Mouse (Mus musculus) embryonic facial prominence, embryonic 14.5 days (tissue): ENCODE measurements around the gene Os9. TPM values are rescaled to one million over a fixed set of nuclear protein-coding genes. Genes with fewer than 3 reads are reported as not detected.
A peak's percentile ranks its signal among the peaks of the same experiment; 100 is the strongest.
"Not testable (repeated sequence)": the region's sequence is repeated elsewhere in the genome, so short reads cannot be mapped to it uniquely, and the experiment has no call there.

Source experiments
- ATAC-seq: fragments of 200-750 bp; cut with Nextera tagmentation; 2 replicates; pipeline ENCODE4 v1.8.0; 2017; ENCODE audit warnings: low read depth, moderate number of reproducible peaks, moderate TSS enrichment
- DNase-seq: peaks from one replicate; pipeline ENCODE4 v3.0.0-alpha.2; 2015; ENCODE audit warnings: low spot score
- H3K27ac ChIP-seq: fragments of 300-500 bp; sonication (generic); replicated peaks from 2 replicates; pipeline ENCODE4 v1.5.1; 2014; ENCODE audit warnings: low read depth, mild to moderate bottlenecking, low read length, moderate library complexity
- H3K27me3 ChIP-seq: fragments of 300-500 bp; sonication (generic); replicated peaks from 2 replicates; pipeline ENCODE4 v1.6.1; 2014; ENCODE audit warnings: low read length; ENCODE audit not compliant: control insufficient read depth, insufficient read depth
- H3K36me3 ChIP-seq: fragments of 300-500 bp; sonication (generic); 2 replicates; pipeline ENCODE4 v1.6.1; 2014; ENCODE audit warnings: low read length, mixed read lengths; ENCODE audit not compliant: control insufficient read depth, insufficient read depth
- H3K4me1 ChIP-seq: fragments of 300-500 bp; sonication (generic); 2 replicates; pipeline ENCODE4 v1.6.1; 2014; ENCODE audit warnings: antibody characterized with exemption, low read length; ENCODE audit not compliant: control insufficient read depth, insufficient read depth
- H3K4me2 ChIP-seq: fragments of 300-500 bp; sonication (generic); 2 replicates; pipeline ENCODE4 v1.6.1; 2014; ENCODE audit warnings: low read depth, mild to moderate bottlenecking, low read length, moderate library complexity, mixed read lengths
- H3K4me3 ChIP-seq: fragments of 300-500 bp; sonication (generic); 2 replicates; pipeline ENCODE4 v1.5.1; 2014; ENCODE audit warnings: low read depth, mild to moderate bottlenecking, low read length
- H3K9ac ChIP-seq: fragments of 300-500 bp; sonication (generic); 2 replicates; pipeline ENCODE4 v1.6.1; 2014; ENCODE audit warnings: low read depth, mild to moderate bottlenecking, low read length, moderate library complexity, mixed read lengths
- H3K9me3 ChIP-seq: fragments of 300-500 bp; sonication (generic); 2 replicates; pipeline ENCODE4 v1.6.1; 2016; ENCODE audit warnings: low read length; ENCODE audit not compliant: control insufficient read depth
- WGBS: fragments of 180-500 bp; shearing (Covaris S2); extraction: QIAGEN DNeasy Blood & Tissue Kit; methylation state at CpG from one replicate; pipeline ENCODE4 v1.1.7; 2014; 5-methylcytosine and 5-hydroxymethylcytosine counted together
- polyA plus RNA-seq: library from polyadenylated mRNA; unstranded; fragments of >200 nt; fragmentation: Nextera tagmentation; extraction: Ambion mirVana; gene quantifications from 2 replicates; pipeline ENCODE4 v1.2.1, GENCODE M21; 2014

The Os9 gene
- polyA plus RNA-seq, 1 experiment from 2014 or later, result 59.3 TPM

- no peak overlapping the region for H3K27ac ChIP-seq
- H3K4me2 ChIP-seq, result no peak overlapping the region
- no peaks in the 10 kb centered on the region for H3K9me3 ChIP-seq
- H3K4me1 ChIP-seq, result no peaks in the 10 kb centered on the region
- WGBS, result 77% methylated on average over 11 of the region's 11 CpGs
- no peaks in the 10 kb centered on the region for H3K36me3 ChIP-seq
- H3K4me3 ChIP-seq, result no peak overlapping the region
- DNase-seq (no peak), ATAC-seq (no peak)
- no peak overlapping the region for H3K9ac ChIP-seq
- no peaks in the 10 kb centered on the region for H3K27me3 ChIP-seq
Observed at GRCm38 (mm10) chr10:127140971-127141370, 20.0 kb upstream of the Os9 start.

GRCm38 (mm10) chr10:127138328-127139141, 17.6 kb upstream of the Os9 start:
- no peak for ATAC-seq
- H3K27me3 ChIP-seq, result no peaks in the 10 kb centered on the region
- no peak for DNase-seq
- H3K27ac ChIP-seq, result no peak overlapping the region
- H3K4me3 ChIP-seq, result no peak overlapping the region
- no peaks in the 10 kb centered on the region for H3K9me3 ChIP-seq
- no peaks in the 10 kb centered on the region for H3K4me1 ChIP-seq
- H3K36me3 ChIP-seq, result no peaks in the 10 kb centered on the region
- no peak overlapping the region for H3K9ac ChIP-seq
- 85% methylated on average over 18 of the region's 18 CpGs for WGBS
- no peak overlapping the region for H3K4me2 ChIP-seq

GRCm38 (mm10) chr10:127137896-127138295, 17.0 kb upstream of the Os9 start:
- Histone ChIP-seq H3K9ac (no peak overlapping the region), H3K27ac (no peak overlapping the region), H3K36me3 (no peaks in the 10 kb centered on the region), H3K9me3 (no peaks in the 10 kb centered on the region), H3K4me2 (no peak overlapping the region), H3K27me3 (no peaks in the 10 kb centered on the region), H3K4me3 (no peak overlapping the region), H3K4me1 (no peaks in the 10 kb centered on the region)
- no peak for DNase-seq
- no peak for ATAC-seq
- 88% methylated on average over 3 of the region's 3 CpGs for WGBS

DNA sequence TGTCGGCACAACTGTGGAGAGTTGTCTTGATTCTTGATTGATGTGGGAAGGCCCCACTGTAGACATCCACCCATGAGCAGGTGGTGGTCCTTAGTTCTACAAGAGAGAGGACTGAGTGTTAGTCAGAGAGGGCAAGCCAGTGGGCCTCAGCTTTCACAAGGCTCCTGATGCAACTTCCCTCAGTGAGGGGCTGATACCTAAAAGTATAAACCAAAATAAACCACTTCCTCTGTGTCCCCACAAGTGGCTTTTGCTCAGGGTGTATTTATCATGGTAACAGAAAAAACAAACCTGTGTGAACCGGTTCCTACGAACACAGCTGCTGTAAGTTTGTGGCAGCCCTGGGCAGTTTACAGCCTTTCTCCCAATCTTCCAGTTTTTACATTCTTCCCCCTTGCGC, 15.6 kb upstream of the Os9 start:
- Histone ChIP-seq H3K4me3 (no peak overlapping the region), H3K9ac (no peak overlapping the region), H3K27ac (no peak overlapping the region), H3K9me3 (no peaks in the 10 kb centered on the region), H3K4me2 (no peak overlapping the region), H3K27me3 (no peaks in the 10 kb centered on the region), H3K36me3 (no peaks in the 10 kb centered on the region), H3K4me1 (no peaks in the 10 kb centered on the region)
- no peak for DNase-seq
- ATAC-seq, result no peak
- WGBS, result 77% methylated on average over 4 of the region's 4 CpGs

GRCm38 (mm10) chr10:127135118-127135836, 14.3 kb upstream of the Os9 start:
- H3K4me2 ChIP-seq, result no peak overlapping the region
- no peaks in the 10 kb centered on the region for H3K27me3 ChIP-seq
- peak overlapping the region; percentile 34; the same call in 1 of the 2 replicates for H3K9ac ChIP-seq
- no peaks in the 10 kb centered on the region for H3K4me1 ChIP-seq
- DNase-seq (no peak), ATAC-seq (no peak; the same call in 1 of the 2 replicates)
- H3K4me3 ChIP-seq, result no peak overlapping the region
- H3K36me3 ChIP-seq, result no peaks in the 10 kb centered on the region
- 42% methylated on average over 8 of the region's 8 CpGs for WGBS
- no peaks in the 10 kb centered on the region for H3K9me3 ChIP-seq
- 0 out of 2 replicates have a peak overlapping the region, but pooled peaks have one; percentile 33 for H3K27ac ChIP-seq

- not testable (repeated sequence) for H3K9me3 ChIP-seq, H3K27me3 ChIP-seq, H3K9ac ChIP-seq, DNase-seq, H3K4me2 ChIP-seq, H3K4me1 ChIP-seq, H3K36me3 ChIP-seq, H3K4me3 ChIP-seq, H3K27ac ChIP-seq, ATAC-seq
- WGBS, result 84% methylated on average over 3 of the region's 3 CpGs
Observed at GRCm38 (mm10) chr10:127134394-127135035, 13.6 kb upstream of the Os9 start.

- H3K27ac ChIP-seq, result no peak overlapping the region
- 66% methylated on average over 5 of the region's 5 CpGs for WGBS
Observed at GRCm38 (mm10) chr10:127132469-127132868, 11.5 kb upstream of the Os9 start.

DNA sequence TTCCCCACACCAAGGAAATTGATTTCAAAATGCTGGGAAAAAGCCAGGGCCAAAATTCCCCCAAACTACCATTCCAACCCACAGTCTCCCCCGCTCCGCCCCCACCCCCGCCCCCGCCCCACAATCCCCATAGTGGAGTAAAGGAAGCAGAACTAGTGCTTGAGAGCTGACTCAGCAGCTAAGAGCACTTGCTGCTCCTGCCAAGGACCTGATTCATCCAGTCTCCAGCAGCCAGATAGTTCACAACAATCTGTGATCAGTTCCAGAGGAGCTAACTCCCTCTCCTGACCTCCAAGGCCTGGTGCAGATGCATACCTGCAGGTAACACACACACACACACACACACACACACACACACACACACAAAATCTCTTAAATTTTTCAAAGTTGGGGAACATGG, 8.5 kb upstream of the Os9 start:
- Histone ChIP-seq H3K36me3 (no peaks in the 10 kb centered on the region), H3K27me3 (no peaks in the 10 kb centered on the region), H3K9ac (no peak overlapping the region), H3K27ac (no peak overlapping the region), H3K4me2 (no peak overlapping the region), H3K4me3 (no peak overlapping the region), H3K4me1 (no peaks in the 10 kb centered on the region), H3K9me3 (no peaks in the 10 kb centered on the region)
- ATAC-seq (no peak), DNase-seq (peak; percentile 63)
- 68% methylated on average over 4 of the region's 4 CpGs for WGBS

More at GRCm38 (mm10) chr10:127132469-127132868, 11.5 kb upstream of the Os9 start:
- no peak for DNase-seq
- Histone ChIP-seq H3K4me1 (no peaks in the 10 kb centered on the region), H3K4me3 (no peak overlapping the region), H3K36me3 (no peaks in the 10 kb centered on the region), H3K9ac (no peak overlapping the region), H3K4me2 (no peak overlapping the region), H3K9me3 (no peaks in the 10 kb centered on the region), H3K27me3 (no peaks in the 10 kb centered on the region)
- no peak for ATAC-seq
